Mouse (Mus musculus) urinary bladder, postnatal 4 days (tissue): ENCODE results near the gene Adsl.

Experiments
- DNase-seq, 2 experiments: peaks; one replicate each; pipeline ENCODE4 v3.0.0; 2021 to 2022; ENCODE audit warnings: low spot score in 2 of 2

Adsl gene

DNA sequence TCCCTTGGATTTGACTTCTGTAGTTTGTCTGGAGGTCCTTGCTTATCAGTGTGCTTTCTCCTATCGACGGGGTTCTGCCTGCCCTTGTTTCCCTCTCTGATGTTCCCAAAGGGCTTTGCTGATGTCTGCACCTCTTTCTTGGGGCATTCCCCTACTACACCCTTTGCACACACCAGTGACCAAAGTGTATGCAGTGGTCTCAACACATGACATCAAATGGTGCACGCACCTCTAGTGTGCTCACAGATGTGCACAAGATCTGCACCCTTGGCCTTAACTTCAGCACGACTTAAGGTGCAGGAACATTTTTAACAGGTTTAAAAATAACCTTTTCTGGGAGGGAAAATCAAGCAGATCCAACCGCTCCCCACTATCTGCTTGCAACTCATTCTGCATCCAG lies 8.9 kb upstream of the Adsl start:
- DNase-seq, result no peak

DNA sequence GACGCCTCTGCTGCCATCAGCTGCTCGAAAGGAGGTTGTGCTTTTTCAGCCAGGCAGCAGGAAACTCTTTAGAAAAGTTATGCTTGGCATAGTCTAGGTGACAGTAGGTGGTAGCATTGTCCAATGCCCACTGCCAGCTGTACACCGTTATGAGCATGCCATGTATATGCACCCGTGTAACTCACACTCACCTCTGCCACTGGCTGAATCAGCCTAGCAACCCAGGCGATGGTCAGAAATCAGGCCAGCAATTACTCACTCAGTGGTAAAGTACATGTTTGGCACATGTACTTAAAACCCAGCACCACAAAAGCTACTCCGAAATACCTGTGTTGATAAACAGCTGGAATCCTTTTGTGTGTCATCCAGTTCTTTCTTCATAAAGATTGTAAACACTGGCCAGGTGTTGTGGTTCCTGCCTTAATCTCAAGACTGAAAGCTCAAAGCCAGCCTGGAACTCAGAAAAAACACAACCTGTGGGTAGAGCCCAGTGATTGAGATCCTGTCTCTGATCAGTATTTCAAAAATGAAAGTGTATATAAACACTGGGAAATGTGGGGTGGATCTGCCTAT lies 6.7 kb upstream of the Adsl start:
- no peak for DNase-seq

DNA sequence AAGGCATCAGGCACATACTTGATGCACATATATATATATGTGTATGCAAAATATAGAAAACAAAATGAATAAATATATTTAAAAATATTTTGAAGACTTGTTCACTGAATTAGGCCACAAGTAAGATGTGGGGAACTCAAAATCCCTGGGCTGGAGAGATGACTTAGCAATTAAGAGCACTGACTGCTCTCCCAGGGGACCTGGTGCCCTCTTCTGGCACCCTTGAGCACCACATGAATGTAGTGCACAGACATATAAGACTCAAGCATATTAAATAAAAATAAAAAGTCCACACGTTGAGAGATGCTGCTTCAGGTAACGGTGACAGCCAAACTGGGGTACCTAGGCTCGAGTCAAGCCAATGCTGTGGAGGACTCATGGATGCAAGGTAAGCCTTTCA lies 2.4 kb upstream of the Adsl start:
- no peak for DNase-seq

DNA sequence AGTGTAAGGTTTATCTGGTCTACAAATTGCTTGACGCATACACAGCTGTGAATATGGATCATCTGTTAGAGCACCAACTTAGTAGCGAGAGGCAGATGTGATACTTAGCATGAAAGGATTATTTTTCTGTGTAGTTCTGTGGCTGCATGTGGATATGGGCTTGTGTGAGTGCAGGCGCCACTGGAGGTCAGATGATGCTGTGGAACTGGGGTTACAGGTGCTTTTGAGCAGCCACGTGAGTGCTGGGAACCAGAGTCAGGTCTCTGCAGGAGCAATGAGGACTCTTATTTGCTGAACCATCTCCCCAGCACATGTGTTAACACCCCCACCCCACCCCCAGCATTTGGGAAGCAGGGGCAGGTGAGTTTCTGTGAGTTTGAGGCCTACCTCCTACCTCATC lies 1.1 kb downstream of the Adsl start:
- DNase-seq, result no peak

DNA sequence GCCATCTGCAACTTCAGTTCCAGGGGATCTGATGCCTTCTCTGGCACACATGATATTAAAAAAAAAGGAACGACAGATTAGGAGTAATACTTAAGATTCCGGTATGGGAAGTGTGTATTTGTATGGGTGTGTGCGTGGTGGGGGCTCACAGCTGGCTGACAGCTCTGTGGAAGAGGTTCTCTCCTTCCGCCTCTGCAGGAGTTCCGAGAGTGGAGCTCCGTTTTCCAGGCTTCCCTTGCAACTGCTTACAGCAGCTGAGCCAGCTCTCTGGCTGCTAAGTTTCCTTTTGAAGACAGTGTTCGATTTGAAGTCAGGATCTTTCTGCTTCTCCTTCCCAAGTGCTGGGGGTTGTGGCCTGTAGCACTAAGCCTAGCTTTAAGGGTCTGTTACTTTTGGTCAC lies 1.8 kb downstream of the Adsl start:
- DNase-seq, result no peak

DNA sequence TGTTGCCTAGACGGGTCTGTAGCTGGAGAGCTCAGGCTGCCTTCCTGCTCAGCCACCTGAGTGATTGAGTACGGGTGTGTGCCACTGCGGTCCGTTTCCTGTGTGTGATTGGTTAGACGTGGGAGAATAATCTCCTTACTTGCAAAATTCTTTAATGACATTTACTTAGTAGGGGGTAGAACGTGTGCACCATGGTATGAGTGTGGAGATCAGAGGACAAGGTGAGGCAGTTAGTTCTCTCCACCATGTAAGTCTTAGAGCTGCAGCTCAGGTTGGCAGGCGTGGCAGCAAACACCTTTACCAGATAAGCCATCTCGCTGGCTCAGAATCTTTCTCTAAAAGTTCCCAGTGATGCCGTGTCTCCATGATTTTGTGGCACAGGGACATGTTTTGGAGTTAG lies 5.7 kb downstream of the Adsl start:
- DNase-seq, result no peak

DNA sequence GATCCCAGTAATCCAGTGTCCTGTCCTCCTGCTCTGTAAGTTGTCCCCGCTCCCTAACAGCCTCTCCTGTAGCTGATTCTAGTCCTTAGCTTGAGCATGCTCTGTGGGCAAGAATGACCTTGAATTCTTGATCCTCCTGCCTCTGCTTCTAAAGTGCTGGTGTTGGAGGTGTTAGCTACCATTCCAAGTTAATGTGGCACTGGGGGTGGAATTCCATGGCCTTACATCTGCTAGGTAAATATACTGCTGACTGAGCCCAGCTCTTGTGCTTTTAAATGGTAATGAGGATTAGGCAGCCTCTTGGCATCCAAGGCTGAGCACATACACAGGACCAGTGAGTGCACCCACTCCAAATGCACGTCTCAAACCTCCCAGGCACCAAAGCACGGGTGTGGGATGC lies 6.6 kb downstream of the Adsl start:
- no peak for DNase-seq

DNA sequence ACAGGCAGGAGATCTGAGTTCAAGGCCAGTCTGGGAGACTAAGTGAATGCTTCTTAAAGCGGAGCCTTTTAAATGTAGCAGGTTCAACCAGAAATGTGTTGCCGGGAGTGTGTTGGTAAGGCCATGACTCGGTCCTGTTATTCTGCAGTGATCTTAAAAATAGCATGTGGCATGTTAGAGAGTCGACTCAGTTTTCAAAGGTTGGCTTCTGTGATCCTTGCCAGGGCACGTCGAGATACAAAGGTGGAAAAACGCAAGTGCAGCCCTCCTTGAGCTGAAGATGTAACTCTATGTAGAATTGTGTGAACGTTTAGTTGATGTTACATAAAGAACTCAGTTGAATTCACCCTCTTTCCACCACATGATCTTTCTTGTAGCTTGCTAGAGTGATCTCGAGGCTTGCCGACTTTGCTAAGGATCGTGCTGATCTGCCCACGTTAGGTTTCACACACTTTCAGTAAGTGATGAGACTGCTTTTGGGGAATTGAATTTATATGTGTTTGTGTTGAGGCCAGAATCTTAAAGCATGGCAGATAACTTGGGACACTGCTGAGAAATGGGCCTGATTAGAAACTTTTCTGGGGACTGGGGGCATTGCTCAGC lies 7.6 kb downstream of the Adsl start:
- DNase-seq, result no peak

DNA sequence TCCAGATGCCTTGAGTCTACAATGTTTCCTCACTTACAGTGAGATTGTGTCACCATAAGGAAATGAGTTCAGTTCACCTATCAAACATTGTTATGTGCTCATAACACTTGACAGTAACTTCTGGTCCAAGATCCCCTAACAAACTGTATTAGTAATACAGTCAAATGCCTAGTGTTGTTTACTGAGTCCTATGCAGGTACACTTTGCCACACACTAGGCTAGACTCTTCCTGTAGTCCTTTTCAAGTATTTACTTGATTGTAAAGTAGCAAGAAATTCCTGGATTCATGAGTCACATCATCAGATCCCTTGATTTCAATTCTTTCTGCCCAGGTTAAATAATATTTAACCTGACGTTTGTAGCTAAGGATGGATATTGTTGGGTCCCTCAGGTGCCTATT lies 21.1 kb downstream of the Adsl start:
- no peak for DNase-seq

DNA sequence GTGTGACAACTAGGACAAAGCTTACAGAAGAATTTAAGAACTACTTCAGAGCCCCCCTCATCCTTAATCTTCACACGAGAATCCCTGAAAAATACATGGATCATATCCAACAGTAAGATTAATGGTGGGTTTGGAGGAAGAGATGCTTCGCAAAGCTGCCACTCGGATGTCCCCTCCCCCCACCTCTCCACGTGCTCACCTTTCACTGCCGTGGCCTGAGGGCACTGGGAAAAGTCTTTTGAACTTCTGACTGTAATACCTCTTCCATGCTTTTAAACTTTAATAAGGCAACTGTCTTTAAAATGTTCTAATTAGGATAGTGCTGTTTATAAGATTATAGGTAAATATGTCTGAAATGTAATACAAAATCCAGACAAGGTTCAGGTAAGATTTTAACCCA lies 26.0 kb downstream of the Adsl start:
- DNase-seq, result no peak

DNA sequence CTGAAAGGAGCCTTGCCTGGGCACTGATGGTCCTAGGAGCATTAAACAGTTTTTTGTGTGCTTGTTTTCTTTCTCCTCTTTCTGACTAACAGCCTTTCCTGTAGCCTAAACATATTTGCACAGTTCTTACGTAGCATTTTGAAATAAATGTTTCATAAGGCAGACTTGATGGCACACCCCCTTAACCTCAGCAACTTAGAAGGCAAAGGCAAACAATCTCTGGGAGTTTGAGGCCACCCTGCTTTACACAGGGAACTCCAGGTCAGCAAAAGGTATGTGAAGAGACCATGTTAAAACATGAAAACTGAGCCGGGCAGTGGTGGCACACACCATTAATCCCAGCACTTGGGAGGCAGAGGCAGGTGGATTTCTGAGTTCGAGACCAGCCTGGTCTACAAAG lies 27.4 kb downstream of the Adsl start:
- DNase-seq, result no peak

DNA sequence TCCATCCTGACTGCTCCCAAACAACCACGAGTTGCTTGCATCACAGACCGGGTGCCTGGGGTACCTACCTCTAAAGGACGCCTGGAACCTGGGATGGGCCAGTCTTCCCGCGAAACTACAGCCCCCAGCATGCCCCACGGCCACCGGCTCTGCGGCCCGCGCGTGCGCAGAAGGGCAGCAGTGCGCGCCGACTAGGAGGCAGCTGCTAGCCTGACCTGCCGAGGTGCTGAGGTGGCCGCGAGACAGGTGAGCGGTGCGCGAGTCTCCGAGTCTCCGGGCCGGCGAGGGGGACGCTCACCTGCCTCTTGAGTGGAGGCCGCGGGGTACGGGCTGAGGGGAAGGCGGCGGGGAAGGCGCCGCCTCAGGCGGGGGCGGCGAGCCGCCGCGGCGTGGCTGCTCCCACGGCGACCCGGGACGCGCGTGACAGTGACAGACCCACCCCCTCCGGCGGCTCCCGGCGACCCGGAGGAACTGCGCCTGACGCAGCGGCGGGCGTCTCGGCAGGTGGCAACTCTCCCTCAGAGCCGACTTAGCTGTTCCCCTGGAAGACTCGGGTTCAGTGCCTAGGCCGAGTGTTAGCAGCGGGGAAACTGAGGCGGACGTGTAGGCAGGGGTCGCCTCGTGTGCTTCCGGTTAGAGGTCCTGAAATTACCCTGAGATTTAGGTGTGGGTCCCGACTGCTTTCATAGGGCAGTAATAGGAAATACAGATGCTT lies 29.5 kb downstream of the Adsl start, which contains the start of gene Sgsm3:
Gene Sgsm3 (plus strand): TSS at position 146 of the 715 bp plus-strand sequence.
- peak; percentile 81 for DNase-seq

DNA sequence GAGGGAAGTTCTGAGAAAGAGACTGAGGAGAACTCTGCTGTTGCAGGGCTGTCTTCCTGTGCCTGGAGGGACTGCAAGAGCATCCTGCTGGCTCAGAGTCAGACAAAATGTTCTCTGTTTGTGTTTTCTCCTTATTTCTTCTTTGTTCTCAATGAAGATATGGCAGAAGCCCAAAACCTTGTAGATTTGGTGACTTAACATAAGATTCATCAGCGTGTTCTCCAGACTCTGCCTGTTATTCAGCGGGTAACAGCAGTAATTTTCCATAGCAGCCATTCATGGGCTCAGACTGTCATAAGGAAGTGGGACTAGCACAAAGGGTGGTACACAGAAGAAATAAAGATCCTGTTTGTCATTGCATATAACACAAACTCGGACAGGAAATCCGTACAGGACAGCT lies 31.3 kb downstream of the Adsl start:
- DNase-seq, result no peak

DNA sequence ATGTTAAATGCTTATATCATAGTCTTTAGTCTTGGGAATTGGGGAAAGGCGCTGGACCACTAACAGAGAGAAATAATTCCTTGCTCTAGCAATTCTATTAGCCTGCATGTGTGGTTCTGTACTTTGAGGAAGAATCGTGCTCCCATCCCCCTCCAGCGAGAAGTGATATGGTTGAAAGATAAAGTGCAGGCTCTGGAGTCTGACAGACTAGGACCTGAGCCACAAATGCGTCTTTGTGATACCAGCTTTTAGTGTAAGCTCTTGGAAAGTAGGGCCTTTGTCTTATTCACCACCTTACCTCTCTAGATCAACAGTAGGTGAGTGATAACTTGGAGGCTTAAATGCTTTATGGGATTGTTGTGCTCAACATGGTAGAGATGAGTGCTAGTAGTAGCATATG lies 32.9 kb downstream of the Adsl start:
- DNase-seq, result no peak

DNA sequence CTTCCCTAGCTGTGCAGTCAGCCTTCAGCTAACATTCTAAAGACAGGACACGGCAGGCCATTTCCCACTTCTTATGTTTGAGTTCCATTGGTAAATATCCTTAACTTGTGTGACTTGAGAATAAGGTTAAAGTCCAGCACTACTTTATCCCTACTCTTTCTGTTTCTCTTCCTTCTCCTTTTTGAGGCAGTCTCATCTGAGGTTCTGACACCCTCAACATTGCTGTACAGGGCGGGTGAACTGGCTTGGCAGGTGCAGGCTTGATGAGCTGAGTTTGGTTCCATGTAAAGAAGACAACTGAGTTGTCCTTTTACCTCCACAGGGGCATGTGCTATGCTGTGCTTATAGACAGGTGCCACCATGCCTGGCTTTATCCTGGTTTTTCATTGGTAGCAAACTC lies 35.0 kb downstream of the Adsl start:
- DNase-seq, result no peak

DNA sequence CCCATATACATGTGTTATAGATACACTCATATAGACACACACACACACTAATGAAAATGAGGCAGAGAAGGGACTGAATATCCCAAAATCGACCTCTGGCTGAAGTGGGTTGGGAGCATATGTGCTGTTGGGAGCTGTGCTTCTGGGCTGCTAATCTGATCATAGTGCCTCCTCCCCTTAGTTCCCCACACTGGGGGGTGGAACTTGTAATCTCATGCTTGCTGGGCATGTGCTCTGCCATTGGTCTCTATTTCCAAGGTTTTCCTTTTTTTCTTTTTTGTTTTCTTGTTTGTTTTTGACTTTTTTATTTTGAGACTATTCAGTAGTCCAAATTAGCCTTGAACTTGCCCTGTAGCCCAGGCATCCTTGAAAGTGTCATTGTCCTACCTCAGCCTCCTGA lies 40.0 kb downstream of the Adsl start:
- DNase-seq, result no peak

DNA sequence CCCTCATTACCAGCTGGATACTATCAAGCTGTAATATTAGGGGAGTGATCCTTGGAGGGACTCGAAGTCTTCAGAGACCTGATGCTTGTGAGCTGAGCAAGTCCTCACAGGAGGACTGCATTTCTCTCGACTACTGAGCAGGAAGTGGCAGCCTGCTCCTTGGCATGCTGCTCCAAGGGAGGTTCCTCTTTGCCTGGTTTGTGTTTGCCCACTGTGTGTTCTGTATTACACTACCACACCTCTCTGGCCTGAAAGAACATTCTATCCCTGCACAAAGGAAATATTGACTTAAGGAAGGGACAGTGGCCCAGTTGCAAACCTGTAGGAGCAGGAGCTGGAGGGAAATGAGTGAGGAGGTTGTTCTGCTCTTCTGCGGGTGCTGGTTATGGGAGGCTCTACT lies 41.4 kb downstream of the Adsl start:
- no peak for DNase-seq

DNA sequence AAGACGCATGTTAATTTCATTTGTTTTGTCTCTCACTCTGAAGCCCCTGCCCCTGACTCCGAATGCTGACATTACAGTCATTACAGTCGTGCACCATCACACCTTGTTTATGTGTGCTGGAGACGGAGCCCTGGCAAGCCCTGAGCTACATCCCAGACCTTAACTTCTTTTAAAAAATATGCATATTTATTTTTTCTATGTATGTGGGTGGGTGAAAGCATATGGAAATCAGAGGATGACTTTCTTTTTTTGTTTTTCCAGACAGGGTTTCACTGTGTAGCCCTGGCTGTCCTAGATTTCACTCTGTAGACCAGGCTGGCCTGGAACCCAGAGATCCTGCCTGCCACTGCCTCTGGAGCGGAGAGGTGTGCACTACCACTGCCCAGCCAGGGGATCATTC lies 46.7 kb downstream of the Adsl start:
- no peak for DNase-seq

DNA sequence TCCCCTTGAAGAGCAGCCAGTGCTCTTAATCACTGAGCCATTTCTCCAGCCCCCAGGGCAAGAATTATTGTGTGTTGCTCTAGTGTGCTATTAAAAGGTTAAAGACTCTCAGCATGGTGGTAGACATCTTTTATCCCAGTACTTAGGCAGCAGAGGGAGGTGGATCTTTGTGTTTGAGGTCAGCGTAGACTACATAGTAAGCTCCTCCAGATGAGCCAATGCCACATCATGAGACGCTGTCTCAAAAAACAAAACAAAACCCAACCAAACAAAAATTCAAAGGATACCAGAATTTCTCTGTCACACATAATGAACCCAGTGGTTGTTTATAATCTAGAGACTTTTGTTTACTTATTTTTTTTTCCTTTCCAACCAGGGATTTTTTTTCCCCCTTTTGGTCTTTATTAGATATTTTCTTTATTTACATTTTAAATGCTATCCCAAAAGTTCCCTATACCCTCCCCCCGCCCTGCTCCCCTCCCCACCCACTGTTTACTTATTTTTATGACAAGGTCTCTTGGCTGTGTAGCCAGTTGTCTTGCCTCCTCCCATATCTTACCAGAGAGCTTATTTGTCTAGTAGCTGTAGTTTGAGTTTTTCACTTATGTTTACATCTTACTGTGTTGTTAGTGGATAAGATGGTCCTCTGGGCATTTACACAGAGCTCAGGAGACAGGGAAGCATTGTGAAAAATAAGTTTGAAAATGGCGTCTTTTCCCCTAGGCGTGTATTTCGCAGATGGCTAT lies 48.0 kb downstream of the Adsl start:
- no peak for DNase-seq

DNA sequence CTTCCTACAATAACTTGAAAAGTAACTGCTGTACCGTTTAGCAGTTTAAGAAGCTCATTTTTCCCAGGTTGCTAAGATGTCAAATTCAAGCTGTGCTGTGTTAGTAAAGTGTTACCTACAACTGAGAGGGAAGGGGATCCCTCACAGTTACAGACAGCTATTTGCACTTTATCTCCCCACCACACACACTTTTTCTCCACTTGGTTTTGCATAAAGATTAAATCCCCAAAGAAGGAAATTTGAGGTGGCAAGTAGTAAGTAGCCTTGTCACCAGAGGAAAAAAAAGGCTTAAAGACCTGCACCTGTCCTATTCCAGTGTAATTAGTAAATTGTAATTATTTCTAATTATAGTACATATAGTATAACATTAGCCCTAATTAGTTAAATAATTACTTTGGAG lies 48.8 kb downstream of the Adsl start:
- no peak for DNase-seq

DNA sequence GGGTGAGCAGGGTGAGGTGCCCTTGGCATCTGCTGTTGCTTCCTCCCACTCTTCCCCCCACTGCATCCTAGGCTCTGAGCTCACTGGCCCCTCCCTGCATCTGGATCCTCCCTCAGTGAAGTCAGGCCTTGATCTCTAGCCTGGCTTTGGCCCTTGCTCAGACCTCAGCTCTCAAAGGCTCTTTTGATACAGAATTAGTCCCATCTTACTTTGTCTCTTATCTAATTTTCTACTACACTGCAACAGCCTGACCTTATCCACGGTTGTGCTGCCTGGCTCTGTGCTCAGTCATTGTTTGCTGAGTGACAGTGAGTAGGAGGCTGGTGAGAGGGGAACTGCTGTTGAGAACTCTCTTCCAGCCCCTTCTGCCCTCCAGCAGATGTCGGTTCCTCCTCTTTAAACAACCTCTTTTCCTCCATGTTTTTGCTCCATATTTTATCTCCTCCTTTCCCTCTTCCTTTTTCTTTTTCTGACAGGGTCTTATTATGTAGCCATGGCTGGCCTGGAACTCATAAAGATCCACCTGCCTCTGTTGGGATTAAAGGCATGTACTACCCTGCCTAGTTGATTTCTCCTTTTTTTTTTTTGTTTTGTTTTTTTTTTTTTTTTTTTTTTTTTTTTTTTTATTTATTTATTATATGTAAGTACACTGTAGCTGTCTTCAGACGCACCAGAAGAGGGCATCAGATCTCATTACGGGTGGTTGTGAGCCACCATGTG lies 52.3 kb downstream of the Adsl start:
- DNase-seq, result no peak

DNA sequence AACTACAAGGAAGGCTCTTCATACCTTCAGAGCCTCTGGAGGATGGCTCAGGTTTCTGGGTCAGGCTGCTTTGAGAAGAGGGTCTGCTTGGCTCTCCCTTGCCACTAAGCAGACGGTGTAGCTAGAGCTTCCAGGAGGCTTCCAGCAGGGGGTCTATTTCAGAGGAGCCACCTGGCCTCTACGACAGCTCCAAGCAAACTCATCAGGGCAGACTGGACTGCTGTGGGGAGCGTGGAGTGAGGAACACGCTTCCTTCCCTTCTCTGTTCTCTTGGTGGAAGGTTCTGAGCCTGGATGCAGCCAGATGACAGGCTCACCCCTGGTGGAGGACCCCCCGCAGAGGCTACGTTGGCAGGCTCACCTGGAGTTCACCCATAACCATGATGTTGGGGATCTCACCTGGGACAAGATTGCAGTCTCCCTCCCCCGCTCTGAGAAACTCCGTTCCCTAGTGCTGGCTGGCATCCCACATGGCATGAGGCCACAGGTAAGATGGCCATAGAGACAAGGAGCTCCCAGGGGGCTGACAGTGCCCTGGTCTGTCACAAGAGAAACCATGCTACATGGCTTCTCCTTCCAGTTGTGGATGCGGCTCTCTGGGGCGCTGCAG lies 57.9 kb downstream of the Adsl start:
- DNase-seq, result no peak
